Mouse (Mus musculus) large intestine, adult 2 months (tissue): ENCODE results near the gene Osbpl11. TPM values are rescaled to one million over a fixed set of nuclear protein-coding genes. Genes with fewer than 3 reads are reported as not detected.

ENCODE experiments used
- DNase-seq: peaks from one replicate; pipeline ENCODE4 v3.0.0-alpha.2; 2012; ENCODE audit warnings: low read depth, low spot score
- WGBS: fragments of 180-500 bp; shearing (Covaris S2); methylation state at CpG from one replicate; pipeline ENCODE4 v1.1.7; 2018; 5-methylcytosine and 5-hydroxymethylcytosine counted together
- polyA plus RNA-seq: library from polyadenylated mRNA; depleted of rRNA; stranded (reverse); fragments of >200 nt; gene quantifications from 2 replicates; pipeline ENCODE4 v1.2.3, GENCODE M21; 2012

Osbpl11 gene
- polyA plus RNA-seq, 1 experiment = 8.2 TPM

DNA sequence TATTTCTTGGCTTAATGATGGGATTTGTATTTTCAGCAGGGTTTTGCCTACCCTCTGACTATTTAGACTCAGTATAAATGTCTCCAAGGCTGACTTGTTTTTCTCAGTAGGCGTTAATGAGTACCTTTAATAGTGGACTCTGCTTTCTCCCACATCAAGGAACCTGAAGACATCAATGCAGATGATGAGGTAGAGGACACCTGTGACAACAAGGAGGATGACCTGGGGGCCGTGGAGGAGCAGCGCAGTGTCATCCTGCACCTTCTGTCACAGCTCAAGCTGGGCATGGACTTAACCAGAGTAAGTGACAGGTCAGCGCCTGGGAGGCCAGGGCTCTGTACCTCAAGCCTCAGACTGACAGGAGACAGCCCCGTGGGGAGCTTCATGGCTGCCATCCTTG, 39.5 kb downstream of the Osbpl11 start:
- WGBS = 87% methylated on average over 5 of the region's 5 CpGs
- no peak for DNase-seq

DNA sequence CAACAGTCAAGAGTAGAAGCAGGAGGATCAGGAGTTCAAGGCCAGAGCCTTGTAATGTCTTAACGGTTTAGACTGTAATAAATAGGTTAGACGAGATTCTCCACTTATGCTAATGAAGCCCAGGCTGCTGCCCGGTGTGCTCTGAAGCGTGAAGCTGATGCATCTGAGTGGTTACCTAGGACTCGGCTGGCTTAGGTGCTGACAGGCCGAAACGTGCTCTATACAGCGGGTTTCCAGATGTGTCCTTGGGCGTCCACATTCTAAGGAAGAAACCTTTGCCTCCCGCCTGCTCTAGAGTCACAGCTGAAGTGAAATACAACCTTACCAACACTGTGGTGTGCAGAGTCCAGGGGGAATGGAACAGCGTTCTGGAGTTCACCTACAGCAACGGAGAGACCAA, 49.3 kb downstream of the Osbpl11 start:
- 88% methylated on average over 12 of the region's 12 CpGs for WGBS

DNA sequence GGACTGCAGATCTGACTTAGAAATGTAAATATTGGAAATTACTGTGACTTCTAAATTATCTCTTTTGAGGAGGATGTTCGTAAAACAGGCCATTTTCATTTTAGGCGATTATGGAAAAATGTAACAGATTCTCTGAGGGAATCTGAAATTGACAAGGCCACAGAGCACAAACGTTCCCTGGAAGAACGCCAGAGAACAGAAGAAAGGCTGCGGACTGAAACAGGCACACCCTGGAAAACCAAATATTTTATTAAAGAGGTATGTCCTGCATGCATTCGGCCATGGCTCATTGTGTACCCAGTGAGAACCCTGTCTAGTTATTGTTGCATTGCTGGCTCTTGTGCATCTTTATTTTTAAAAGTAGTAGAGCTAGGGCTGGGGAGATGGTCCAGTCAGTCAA, 51.3 kb downstream of the Osbpl11 start:
- 33% methylated on average over 6 of the region's 6 CpGs for WGBS

More for the DNA sequence above, 49.3 kb downstream of the Osbpl11 start:
- no peak for DNase-seq

DNA sequence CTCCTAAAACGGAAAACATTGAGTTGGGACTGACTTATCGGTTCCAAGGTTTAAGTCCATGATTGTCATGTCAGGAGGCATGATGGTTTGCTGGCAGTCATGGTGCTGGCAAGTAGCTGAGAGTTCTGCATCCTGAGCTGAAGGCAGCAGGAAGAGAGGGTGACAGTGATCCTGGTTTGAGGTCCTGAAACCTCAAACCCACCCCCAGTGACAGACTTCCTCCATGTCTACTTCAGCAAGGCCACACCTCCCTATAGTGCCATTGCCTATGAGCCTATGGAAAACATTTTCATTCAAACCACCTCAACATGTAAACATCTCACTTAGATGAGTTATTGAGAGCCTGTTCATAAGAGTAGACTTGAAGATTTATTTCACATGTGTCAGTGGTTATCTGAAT, 54.4 kb downstream of the Osbpl11 start:
- 71% methylated on average over 2 of the region's 2 CpGs for WGBS
- DNase-seq = no peak

More for the DNA sequence above, 51.3 kb downstream of the Osbpl11 start:
- DNase-seq = no peak

DNA sequence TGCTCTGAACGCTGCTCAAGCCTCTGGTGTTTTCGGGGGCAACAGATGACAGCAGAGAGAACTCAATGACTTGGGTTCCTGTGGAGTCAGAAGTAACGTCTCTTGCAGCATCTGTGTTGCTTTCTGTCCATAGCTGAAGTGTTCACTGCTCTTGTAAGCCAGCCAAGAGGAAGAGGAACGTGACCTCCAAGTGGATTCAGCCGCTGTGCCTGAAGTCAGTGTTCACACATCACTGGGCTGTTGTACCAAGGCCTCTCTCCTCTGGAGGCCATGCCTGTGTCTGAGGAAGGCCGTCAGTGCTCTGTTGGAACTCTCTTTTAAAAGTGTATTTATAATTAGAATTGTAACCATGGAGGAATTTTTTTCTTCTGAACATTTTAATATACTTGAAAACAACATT, 57.2 kb downstream of the Osbpl11 start:
- 57% methylated on average over 6 of the region's 6 CpGs for WGBS
- DNase-seq = no peak

DNA sequence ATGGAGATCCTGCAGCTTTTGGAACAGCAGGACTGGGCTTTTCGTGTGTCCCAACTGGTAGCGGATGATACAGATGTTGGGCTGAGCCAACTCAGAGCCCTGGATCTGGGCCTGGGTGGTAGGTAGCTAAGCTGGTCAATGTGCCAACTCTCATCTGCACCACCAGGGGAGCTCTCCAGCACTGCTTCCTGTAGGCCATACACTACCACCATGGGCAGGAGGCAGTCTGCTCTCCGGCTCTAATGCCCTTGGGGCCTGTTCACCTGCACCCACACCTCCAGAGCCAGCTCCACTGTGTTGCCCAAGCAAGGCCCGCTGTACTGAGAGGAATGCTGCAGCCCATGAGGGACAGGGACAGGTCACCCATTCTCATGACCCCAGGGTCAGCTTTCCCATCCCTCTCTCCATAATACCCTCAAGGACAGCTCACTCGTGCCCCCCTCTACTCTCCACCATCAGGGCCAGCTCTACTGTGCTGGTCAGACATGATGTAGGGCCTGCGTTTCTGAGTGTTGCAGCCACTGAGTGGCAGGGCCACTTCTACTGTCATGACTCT, 59.3 kb downstream of the Osbpl11 start:
- 90% methylated on average over 6 of the region's 6 CpGs for WGBS
- no peak for DNase-seq

DNA sequence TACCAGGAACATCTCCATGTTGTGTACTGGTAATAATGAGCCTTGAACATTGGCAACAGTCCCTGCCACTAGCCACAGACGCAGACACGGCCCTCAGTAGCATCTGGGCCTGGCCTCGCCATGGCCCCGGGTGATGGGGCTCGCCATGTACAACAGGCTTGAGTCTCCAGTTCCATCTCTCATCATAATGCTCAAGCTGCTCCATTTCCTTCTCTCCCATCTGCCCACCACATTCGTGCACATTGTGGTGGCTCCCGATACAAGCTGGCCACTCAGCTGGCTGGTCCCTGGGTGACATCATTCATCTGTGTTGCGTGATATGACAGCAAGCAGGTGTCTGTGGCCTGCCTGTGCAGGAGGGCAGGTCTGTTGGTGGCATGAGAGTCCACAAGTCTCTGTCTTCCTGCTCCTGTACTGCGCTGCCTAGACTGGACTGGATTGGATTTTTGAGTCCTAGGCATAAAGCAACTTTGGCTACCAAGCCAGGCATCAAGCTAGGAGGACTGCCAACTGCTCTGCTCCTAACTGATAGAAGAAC, 60.1 kb downstream of the Osbpl11 start:
- 91% methylated on average over 9 of the region's 9 CpGs for WGBS
- no peak for DNase-seq

DNA sequence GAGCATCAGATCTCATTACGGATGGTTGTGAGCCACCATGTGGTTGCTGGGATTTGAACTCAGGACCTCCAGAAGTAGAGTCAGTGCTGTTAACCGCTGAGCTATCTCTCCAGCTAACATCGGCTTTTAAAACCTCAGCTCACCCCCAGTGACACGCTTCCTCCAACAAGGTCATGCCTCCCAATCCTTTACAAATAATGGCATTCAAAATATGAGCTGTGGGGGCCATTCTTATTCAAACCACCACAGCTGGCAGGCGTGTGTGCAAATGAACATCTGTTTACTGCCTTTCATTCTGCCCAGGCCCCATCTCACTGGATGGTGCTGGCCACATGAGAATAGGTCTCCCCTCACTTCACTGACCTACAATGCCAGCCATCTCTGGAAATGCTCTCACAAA, 61.7 kb downstream of the Osbpl11 start:
- DNase-seq = no peak
- 96% methylated on average over 5 of the region's 5 CpGs for WGBS

DNA sequence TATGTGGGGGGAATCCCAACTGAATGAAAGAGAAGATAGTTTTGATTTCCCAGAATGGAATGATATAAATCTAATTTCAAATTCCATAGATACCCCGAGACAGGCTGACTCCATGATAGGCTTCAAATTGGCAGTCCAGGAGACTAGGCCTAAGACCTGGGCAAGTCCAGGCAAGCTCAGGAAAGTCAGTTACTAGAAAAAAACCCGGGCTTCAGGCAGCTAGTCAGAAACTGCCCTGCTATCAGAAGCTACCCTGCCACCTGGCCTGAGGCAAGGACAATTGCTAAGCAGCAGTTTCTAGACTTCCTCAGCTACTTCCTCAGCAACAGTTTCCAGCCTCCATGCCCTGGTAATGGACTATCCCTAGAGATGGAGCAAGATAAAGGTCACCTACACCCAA, 62.1 kb downstream of the Osbpl11 start:
- 79% methylated on average over 2 of the region's 2 CpGs for WGBS

DNA sequence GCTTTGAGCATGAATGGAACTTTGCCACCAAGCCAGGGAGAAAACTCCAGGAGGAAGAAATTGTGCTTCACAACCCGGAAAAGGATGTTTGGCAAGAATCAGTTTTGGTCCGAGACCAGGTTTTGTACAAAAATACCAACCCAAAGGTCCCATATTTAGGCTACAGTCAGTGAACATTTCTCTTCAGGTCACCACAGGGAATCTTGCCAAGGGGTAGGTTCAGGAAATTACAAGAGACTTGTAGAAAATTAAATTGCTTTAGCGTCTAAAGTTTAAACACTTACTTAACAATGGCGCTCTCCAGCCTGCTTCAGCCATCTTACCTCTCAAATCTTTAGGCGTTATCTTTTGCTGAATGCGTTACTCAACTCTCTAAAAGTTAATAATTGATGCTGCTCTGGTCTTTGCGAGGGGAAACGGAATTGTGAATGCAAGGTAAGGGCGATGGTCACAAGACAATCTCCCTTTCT, 65.8 kb downstream of the Osbpl11 start:
- DNase-seq = peak; percentile 39
- WGBS = under 1% methylated on average over 9 of the region's 9 CpGs

More for the DNA sequence above, 62.1 kb downstream of the Osbpl11 start:
- no peak for DNase-seq

DNA sequence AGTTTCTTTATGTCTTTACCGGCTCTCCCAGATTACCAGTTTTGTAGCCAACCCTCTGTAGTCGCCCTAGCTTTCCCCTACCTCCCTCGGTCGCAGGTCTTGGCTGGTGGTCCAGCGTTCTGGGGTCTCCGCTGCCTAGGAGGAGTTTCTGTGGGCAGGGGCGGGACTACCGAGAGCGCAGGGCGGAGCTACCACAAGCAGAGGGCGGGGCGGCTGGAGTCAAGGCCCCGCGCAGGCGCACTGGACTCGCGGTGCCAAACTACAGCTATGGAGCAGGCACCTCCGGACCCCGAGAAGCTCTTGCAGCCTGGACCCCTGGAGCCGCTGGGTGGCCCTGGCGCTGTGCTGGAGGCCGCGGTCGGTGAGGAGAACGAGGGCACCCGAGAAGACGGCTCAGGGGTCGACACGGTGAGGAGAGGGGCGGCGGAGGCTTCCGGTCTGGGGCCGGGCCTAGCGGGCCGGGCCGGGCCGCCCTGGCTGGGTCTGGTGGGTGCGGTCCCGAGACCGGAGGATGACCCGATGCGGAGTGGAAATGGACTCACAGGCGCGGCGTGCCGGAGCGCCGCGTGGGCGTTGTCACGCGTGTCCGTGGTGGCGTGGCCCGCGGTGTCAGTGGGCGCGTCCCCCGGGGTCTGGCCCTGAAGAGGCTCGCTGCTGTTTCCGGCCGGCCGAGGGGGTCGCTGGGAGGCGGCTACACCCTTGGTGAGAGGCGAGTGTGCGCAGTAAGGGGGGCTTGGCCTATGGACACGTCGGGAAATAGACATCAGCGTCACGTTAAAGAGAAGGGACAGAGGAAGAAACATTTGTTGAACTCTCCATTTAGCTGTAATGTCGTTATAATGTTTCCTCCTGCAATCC, 66.6 kb downstream of the Osbpl11 start, which contains the start of gene Snx4:
Snx4 (plus strand) TSS at position 249 of the 858 bp plus-strand sequence.
- DNase-seq = peak; percentile 66
- under 1% methylated on average over 72 of the region's 72 CpGs for WGBS

DNA sequence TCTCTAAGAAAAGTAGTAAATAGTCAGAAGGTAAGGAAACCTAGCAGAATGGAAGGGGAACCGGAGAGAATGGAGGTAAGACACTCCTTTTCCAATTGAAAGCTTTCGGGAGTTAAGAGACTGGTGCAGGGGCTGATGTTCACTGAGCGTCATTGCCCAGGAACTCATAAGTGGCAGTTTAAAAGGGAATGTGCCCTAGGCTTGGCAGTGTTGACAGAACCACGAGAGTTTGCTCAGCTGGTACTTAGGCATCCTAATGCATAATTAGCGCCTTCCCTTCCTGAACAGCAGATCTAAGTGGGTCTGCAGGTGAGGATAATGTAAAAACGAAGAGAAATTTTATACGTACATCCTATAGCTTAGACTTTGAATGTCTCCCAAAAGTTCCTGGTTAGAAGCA, 70.7 kb downstream of the Osbpl11 start:
- DNase-seq = no peak

DNA sequence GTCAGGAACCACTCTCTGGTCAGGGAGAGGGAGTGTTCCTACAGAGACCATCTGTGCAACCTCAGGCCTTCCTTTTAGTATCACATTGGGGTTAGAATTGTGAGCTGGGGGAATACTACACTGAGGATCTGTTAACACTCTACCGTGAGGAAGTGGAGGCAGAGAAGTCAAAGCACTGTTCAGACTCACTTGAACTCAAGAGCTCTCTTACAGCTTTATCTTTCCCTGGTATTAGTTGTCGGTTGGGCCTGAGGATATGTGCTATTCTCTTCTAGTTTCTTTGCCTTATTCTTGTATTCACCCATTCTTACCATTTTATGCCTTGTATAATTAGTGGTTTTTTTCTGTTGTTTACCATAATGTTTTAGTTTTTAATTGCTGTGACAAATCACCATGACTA, 73.7 kb downstream of the Osbpl11 start:
- DNase-seq = no peak
- WGBS = 88% methylated on average over 2 of the region's 2 CpGs

More for the DNA sequence above, 70.7 kb downstream of the Osbpl11 start:
- WGBS = 41% methylated on average over 7 of the region's 7 CpGs

DNA sequence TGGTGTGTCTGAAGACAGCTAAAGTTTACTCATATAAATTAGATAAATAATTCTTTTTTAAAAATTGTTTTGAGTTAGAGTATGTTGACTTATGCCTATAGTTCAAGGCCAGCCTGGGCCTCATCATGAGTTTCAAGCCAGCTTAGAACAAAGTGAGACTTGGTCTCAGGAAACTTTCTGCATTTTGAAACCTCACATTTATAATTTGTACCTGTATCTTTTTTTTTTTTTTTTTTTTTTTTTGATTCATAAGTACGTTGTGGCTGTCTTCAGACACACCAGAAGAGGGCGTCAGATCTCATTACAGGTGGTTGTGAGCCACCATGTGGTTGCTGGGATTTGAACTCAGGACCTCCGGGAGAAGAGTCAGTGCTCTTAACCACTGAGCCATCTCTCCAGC, 75.0 kb downstream of the Osbpl11 start:
- 83% methylated on average over 3 of the region's 3 CpGs for WGBS
- DNase-seq = no peak

DNA sequence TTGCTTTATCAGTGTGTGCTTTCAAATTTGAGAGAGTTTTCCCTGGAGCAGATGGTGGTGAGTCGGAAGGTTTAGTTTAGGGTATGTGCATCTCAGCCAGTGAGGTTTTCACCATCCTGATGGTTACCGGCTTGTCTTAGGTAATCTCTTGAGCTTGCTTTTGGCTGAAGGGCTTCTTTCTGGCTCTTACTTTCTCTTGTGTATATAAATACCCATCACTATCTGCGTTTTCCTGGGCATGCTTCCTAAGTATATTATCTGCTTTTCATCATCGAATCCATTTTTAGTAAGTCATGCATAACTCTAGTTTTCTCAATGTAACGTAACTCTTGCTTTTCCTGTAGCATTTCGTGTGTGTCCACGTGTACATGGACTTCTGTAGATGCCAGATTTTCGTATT, 76.0 kb downstream of the Osbpl11 start:
- WGBS = 69% methylated on average over 8 of the region's 8 CpGs
- no peak for DNase-seq

DNA sequence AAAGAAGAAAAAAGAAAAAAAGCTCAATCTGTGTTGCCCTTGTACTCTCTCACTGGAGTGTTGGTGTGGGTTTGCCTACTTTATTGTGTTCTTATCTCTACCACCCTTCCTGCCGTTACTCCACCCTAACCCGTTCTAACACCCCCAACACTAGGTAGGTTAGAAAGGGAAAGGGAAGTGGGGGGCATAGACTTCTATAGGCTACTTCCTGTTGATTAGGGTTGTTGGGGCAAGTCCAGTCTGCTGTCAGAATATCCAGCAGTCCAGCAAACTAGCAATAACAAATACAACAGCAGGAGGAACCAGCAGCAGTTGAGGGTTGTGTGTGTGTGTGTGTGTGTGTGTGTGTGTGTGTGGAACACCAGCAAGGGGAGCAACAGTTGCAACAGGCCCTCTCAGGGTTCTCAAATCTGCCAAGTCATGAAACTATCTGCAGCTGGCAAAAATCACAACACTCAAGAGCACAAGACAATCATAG, 76.8 kb downstream of the Osbpl11 start:
- no peak for DNase-seq
- 28% methylated on average over 2 of the region's 2 CpGs for WGBS

DNA sequence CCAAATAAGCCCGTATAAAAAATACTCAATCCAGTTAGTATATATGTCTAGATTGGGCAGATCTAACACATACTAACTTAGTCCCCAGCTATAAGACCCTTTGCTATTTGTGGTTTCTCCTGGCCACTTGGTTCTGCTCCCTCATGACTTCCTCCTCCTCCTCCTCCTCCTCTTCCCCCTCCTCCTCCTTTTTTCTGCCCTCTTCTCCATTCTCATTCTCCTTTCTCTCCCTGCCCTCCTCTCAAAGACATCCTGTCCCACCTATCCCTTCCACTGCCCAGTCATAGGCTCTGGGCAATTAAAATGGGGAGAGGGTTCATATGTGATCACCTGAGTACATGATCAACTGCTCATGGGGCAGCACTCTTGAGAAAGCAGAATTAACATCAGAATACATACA, 77.2 kb downstream of the Osbpl11 start:
- WGBS = 35% methylated on average over 1 of the region's 1 CpGs
- DNase-seq = no peak

DNA sequence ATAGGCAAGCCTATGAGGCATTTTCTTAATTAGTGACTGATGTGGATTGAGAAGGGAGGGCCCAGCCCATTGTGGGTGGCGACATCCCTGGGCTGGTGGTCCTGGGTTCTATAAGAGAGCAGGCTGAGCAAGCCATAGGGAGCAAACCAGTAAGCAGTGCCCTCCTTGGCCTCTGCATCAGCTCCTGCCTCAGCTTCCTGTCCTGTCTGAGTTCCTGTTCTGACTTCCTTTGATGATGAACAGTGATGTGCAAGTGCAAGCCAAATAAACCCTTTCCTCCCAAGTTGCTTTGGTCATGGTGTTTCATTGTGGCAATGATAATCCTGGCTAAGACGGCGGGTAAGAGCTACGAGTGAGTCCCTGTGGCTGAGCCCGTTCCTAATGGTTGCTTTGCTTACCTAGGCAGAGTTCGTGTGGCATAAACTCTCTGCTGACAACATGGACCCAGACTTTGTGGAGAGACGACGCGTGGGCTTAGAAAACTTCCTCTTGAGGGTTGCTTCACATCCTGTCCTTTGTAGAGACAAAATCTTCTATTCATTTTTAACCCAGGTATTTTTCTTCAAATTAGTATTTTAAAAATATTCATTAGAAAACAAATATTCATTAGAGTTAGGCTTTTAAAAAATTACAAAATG, 82.9 kb downstream of the Osbpl11 start:
- WGBS = 86% methylated on average over 9 of the region's 9 CpGs
- no peak for DNase-seq

DNA sequence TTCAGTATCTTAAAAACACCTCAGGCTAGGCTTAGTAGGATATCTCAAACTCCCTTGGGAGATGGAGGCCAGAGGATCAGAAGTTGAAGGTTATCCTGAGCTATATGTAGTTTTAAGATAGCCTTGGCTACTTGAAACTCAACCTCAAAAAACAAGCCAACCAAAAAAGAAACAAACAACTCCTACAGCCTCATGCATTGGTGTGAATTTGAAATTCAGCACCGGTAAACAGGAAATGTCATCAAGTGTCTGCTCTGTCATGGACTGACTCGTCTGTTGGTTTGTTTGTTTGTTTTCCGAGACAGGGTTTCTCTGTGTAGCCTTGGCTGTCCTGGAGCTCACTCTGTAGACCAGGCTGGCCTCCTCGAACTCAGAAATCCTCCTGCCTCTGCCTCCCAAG, 87.0 kb downstream of the Osbpl11 start:
- WGBS = 85% methylated on average over 4 of the region's 4 CpGs
- no peak for DNase-seq

DNA sequence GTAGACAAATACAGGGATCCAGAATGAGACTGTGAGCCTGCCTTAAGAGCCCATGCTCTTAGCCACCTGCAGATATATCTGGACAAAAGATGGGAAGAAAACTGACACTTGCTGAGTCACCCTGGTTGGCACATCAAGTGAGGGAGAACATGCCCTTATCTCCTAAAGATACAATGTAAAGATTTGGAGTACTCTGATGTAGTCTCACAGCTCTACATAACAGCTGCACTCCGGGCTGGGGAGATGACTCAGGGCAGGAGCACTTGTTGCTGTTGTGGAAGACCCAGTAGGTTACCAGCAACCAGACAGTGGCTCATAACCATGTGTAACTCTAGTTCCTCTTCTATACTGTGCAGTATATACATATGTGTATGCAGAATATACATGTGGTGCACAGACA, 98.2 kb downstream of the Osbpl11 start:
- WGBS = 61% methylated on average over 1 of the region's 1 CpGs
- DNase-seq = no peak
